Mouse (Mus musculus) v-Abl transformed pro-B cells (cell line): ENCODE results near the gene Arrdc3.
"Not testable (repeated sequence)": the region's sequence is repeated elsewhere in the genome, so short reads cannot be mapped to it uniquely, and the experiment has no call there.

Experiments used
- in situ Hi-C, 2 experiments: fragments of 400-800 bp; cut with MboI; formaldehyde crosslinking; loops; one replicate each; pipeline ENCODE4 v1.15.1; 2025; ENCODE audit not compliant: unreplicated experiment in 2 of 2

Gene Arrdc3

GRCm38 (mm10) chr13:80883190-80883589 lies at the start of gene Arrdc3:
Arrdc3 (plus strand) TSS chr13:80883384.
- in situ Hi-C loops = loop anchor here (5.0 to 10.0 kb wide), 4 partner anchors 272 to 902 kb away; partner anchors contain the start of gene Cetn3 (in 1 of the 2)

- in situ Hi-C loops = loop anchor here (5.0 to 10.0 kb wide), 3 partner anchors 510 to 903 kb away; no protein-coding TSS in a partner anchor
These were observed 21.0 kb upstream of the Arrdc3 start for GRCm38 (mm10) chr13:80862215-80862614.

- in situ Hi-C loops = loop anchor here (5.0 to 10.0 kb wide), 3 partner anchors 508 to 901 kb away; no protein-coding TSS in a partner anchor
These were observed 19.0 kb upstream of the Arrdc3 start for GRCm38 (mm10) chr13:80864195-80864594.

GRCm38 (mm10) chr13:80875126-80875525 lies 8.1 kb upstream of the Arrdc3 start:
- in situ Hi-C loops = loop anchor here in 1 of 2 experiments (10.0 kb wide), 1 partner anchor 770 kb away; no protein-coding TSS in a partner anchor

GRCm38 (mm10) chr13:80880756-80881155 lies 2.4 kb upstream of the Arrdc3 start:
- in situ Hi-C loops = loop anchor here (5.0 to 10.0 kb wide), 4 partner anchors 274 to 904 kb away; partner anchors contain the start of gene Cetn3 (in 1 of the 2)

- in situ Hi-C loops = loop anchor here (5.0 to 10.0 kb wide), 4 partner anchors 273 to 903 kb away; partner anchors contain the start of gene Cetn3 (in 1 of the 2)
These were observed 1.3 kb upstream of the Arrdc3 start for GRCm38 (mm10) chr13:80881722-80882500.

- in situ Hi-C loops = loop anchor here (5.0 to 10.0 kb wide), 4 partner anchors 272 to 902 kb away; partner anchors contain the start of gene Cetn3 (in 1 of the 2)
These were observed 458 bp upstream of the Arrdc3 start for GRCm38 (mm10) chr13:80882716-80883135.

GRCm38 (mm10) chr13:80883649-80884376 lies 629 bp downstream of the Arrdc3 start:
- in situ Hi-C loops = loop anchor here (5.0 to 10.0 kb wide), 4 partner anchors 271 to 901 kb away; partner anchors contain the start of gene Cetn3 (in 1 of the 2)

- in situ Hi-C loops = loop anchor here (5.0 to 10.0 kb wide), 4 partner anchors 270 to 900 kb away; partner anchors contain the start of gene Cetn3 (in 1 of the 2)
These were observed 1.3 kb downstream of the Arrdc3 start for GRCm38 (mm10) chr13:80884377-80884983.

GRCm38 (mm10) chr13:80885103-80885833 lies 2.1 kb downstream of the Arrdc3 start:
- in situ Hi-C loops = loop anchor here (10.0 kb wide), 3 partner anchors 270 to 900 kb away; partner anchors contain the start of gene Cetn3 (in 1 of the 2)

GRCm38 (mm10) chr13:80885834-80886663 lies 2.9 kb downstream of the Arrdc3 start:
- in situ Hi-C loops = loop anchor here (10.0 kb wide), 3 partner anchors 269 to 899 kb away; partner anchors contain the start of gene Cetn3 (in 1 of the 2)

- in situ Hi-C loops = loop anchor here (10.0 kb wide), 3 partner anchors 268 to 898 kb away; partner anchors contain the start of gene Cetn3 (in 1 of the 2)
These were observed 3.6 kb downstream of the Arrdc3 start for GRCm38 (mm10) chr13:80886664-80887210.

GRCm38 (mm10) chr13:80887842-80888241 lies 4.7 kb downstream of the Arrdc3 start:
- in situ Hi-C loops = loop anchor here (10.0 kb wide), 3 partner anchors 267 to 897 kb away; partner anchors contain the start of gene Cetn3 (in 1 of the 2)

GRCm38 (mm10) chr13:80894928-80895327 lies 11.7 kb downstream of the Arrdc3 start:
- in situ Hi-C loops = not testable (repeated sequence)

- in situ Hi-C loops = no loop called here
These were observed 14.2 kb downstream of the Arrdc3 start for GRCm38 (mm10) chr13:80897411-80897810.

GRCm38 (mm10) chr13:80898095-80898494 lies 14.9 kb downstream of the Arrdc3 start:
- in situ Hi-C loops = no loop called here

- in situ Hi-C loops = no loop called here
These were observed 16.3 kb downstream of the Arrdc3 start for GRCm38 (mm10) chr13:80899435-80900029.

- in situ Hi-C loops = no loop called here
These were observed 18.2 kb downstream of the Arrdc3 start for GRCm38 (mm10) chr13:80901432-80901831.
